Mouse (Mus musculus) heart, adult 11 months (tissue): ENCODE results near the gene Slc22a23.
A peak's percentile ranks its signal among the peaks of the same experiment; 100 is the strongest.

Source experiments
- DNase-seq: peaks from one replicate; pipeline ENCODE4 v3.0.0; 2022

Slc22a23 gene

GRCm38 (mm10) chr13:34299351-34300333 lies 45.3 kb downstream of the Slc22a23 start:
- DNase-seq = peak; percentile 52

DNA sequence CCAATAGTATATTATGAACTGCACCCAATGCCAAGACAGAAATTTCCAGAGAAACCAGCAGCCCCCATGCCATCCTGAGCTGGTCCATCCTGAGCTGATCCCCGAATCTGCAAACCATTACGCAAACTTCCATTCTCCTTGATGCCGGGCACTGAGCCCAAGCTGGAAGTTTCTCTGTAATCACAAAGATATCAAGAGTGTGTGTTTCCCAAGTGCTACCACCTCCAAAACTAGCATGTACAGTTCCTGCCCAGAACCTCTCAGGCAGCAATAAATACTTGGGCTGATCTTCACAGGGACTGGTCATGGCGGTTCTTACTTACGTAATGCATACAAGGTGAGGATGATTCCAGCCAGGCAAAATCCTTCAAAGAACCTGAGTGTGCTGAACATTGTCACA lies 46.3 kb downstream of the Slc22a23 start:
- peak; percentile 59 for DNase-seq

DNA sequence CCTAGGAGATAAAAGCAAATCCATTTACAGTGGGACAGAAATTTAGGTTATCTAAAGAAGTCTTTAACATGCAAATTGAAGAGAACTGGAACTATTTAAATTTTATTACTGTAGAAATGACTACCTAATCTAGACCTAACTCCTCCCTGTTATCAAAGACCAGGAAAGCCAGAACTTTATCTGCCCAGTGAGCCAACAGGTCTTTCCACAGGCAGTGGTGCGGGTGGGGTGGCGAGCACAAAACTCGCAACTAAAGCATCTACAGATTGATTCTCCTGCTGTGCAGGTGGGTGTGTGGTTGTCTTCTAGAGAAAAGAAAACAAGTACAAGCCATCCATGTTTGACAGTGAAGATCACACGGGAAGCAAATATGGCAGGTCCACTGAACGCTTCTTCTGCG lies 46.9 kb downstream of the Slc22a23 start:
- peak; percentile 0 for DNase-seq

- DNase-seq = peak; percentile 55
Observed at GRCm38 (mm10) chr13:34295787-34296435, 49.1 kb downstream of the Slc22a23 start.

DNA sequence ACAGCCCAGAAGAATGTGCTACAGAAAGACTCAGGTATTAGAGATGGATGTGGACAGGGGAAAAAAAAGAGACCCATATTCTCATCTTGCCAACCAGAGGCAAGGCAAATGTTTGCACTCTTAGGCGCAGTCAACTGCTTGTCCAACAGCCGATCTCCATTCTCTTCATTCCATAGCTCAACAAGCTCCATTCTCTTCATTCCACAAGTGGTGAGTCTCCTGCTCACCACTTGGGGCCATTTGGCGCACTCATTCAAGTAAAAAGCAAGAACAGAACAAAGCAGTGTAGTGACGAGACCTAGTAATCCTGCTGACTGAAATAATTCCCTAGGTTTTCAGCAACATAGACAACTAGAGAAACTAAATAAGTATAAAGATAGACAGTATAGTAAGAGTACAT lies 50.8 kb downstream of the Slc22a23 start:
- DNase-seq = peak; percentile 63

- peak; percentile 48 for DNase-seq
Observed at GRCm38 (mm10) chr13:34292042-34292441, 52.9 kb downstream of the Slc22a23 start.

DNA sequence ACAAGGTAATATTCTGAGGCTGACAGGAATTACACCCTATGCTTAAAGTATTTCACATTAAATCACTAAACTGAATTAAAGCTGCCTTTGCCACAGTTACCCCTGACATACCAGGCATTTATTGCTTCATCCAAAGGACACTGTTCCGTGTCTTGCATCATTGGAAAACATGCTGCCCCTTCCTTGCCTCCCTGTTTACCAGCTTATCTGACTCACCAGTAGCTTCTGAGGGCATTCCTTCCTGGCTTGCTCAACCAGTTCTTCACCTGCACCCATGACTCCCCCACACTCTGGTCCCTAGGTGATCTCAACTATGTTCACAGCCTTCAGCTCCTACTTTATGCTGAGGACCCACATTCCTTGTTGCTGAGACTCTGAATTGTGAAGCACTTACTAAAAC lies 54.6 kb downstream of the Slc22a23 start:
- no peak for DNase-seq

DNA sequence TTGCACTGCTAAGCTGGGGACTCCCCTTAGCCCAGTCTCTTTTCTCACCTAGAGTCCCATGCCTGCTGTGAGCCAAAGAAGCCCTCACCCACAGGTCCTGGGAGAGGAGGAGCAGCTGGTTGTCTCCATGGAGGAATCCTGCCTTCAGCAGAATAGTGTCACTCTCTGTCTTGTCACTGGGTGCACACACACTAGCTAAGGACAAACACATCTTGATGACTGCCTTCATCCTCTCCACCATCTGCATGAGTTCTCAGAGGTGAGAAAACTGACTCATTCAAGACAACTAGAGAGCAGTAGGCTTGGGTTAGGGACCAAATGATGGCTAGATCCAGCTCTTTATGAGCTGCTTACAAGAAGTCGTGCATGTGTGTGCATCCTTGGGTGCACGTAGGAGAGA lies 55.4 kb downstream of the Slc22a23 start:
- peak; percentile 62 for DNase-seq

- DNase-seq = no peak
Observed at GRCm38 (mm10) chr13:34288129-34288528, 56.9 kb downstream of the Slc22a23 start.

DNA sequence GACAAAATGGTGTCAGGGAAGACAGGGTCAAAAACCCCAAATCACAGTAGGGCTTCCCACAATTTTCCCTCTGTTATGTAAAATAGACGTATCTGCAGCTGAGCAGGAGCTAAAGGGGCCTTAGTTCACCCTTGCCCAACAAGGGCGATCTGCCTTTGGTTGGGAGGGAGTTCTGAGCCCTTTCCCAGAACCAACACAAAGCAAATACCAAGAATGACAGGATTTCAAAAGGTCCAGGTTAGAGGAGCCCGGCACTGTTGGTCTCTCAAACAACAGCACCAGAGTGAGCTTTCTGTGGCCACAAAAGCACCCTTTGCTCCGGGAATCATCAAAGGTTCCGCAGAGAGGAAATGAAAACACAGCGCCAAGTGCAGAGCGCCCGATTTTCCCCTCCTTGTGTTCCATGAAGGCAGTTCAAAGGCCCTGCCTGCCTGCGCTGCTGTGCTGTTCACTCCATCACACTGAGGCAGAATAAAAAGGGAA lies 57.3 kb downstream of the Slc22a23 start:
- peak; percentile 77 for DNase-seq

GRCm38 (mm10) chr13:34281360-34281759 lies 63.6 kb downstream of the Slc22a23 start:
- peak; percentile 18 for DNase-seq

GRCm38 (mm10) chr13:34278759-34279270 lies 66.2 kb downstream of the Slc22a23 start:
- DNase-seq = peak; percentile 71

DNA sequence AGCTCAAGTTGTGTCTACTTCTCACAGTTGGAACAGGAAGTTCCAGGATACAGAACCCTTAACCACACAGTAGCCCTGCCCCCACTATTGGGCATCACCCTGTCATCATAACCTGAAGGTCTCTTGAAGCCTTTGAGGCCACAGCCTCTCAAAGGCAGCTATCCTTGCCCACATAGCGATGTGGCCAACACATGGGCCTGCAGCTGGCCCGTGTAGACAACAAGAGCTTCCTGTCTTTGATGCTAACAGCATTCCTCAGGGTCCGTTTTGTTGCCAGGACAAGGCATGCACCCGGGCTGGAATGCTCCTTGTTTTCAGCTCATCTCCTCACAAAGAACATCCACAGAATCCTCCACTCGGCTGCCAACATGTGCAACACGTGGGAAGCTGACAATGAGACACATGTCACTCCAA lies 66.7 kb downstream of the Slc22a23 start:
- peak; percentile 86 for DNase-seq

- no peak for DNase-seq
Observed at GRCm38 (mm10) chr13:34277611-34278010, 67.4 kb downstream of the Slc22a23 start.

DNA sequence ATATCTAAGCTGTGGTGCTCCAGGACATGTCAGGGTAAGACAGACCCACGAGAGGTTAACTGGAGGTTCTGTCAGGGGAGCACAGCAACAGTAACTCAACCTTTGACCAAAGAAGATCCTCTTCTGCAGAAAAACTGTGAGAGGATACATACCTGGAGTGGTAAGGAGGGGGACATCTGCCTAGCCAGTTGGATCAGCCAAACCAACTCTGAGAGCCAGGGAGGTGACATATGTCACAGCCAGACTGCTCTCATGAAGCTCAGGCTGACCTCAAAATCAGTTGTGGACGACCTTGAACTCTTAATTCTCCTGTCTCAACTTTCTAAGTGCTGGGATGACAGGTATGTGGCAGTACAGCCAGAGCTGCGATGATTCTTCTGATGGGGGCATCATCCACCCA lies 68.0 kb downstream of the Slc22a23 start:
- DNase-seq = peak; percentile 81

DNA sequence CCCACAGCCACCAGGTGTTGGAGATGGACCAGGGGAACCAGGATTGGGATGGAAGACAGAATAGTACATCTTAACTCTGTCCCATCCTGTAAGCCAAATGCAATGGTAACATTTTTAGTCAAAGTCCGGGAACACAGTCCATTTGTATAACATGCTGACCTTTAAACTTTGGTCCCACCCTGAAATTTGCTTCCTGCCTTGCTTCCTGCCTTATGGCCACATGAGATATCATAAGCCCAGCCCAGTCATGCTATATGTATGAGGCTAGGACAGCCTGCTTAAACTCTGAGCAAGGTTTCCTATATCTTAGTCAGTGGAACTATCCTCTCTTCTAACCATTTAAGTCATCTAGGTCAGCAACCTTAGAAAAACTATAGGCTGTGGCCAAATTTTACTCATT lies 70.1 kb downstream of the Slc22a23 start:
- DNase-seq = no peak

- peak; percentile 35 for DNase-seq
Observed at GRCm38 (mm10) chr13:34274417-34274816, 70.6 kb downstream of the Slc22a23 start.

GRCm38 (mm10) chr13:34272275-34273054 lies 72.5 kb downstream of the Slc22a23 start:
- peak; percentile 72 for DNase-seq

- DNase-seq = no peak
Observed at GRCm38 (mm10) chr13:34271665-34272064, 73.3 kb downstream of the Slc22a23 start.

- DNase-seq = peak; percentile 36
Observed at GRCm38 (mm10) chr13:34270886-34271602, 73.9 kb downstream of the Slc22a23 start.

- DNase-seq = no peak
Observed at GRCm38 (mm10) chr13:34269376-34269991, 75.5 kb downstream of the Slc22a23 start.
